Mouse (Mus musculus) kidney, embryonic 14.5 days (tissue): Measurements from ENCODE around the gene Mrpl19. TPM values are rescaled to one million over a fixed set of nuclear protein-coding genes. Genes with fewer than 3 reads are reported as not detected.

ENCODE experiments used
- ATAC-seq: fragments of 200-750 bp; cut with Nextera tagmentation; 2 replicates; pipeline ENCODE4 v1.8.0; 2017; ENCODE audit warnings: moderate number of reproducible peaks, mild to moderate bottlenecking, moderate TSS enrichment, moderate library complexity; ENCODE audit not compliant: low FRiP score, low TSS enrichment
- H3K27ac ChIP-seq: fragments of 300-500 bp; sonication (generic); 2 replicates; pipeline ENCODE4 v1.5.1; 2014; ENCODE audit warnings: low read depth, mild to moderate bottlenecking, low read length, moderate library complexity, mixed read lengths
- H3K27me3 ChIP-seq: fragments of 300-500 bp; sonication (generic); 2 replicates; pipeline ENCODE4 v1.6.1; 2014; ENCODE audit warnings: mild to moderate bottlenecking, low read length; ENCODE audit not compliant: control insufficient read depth, insufficient read depth
- H3K36me3 ChIP-seq: fragments of 300-500 bp; sonication (generic); 2 replicates; pipeline ENCODE4 v1.6.1; 2014; ENCODE audit warnings: low read length, mixed read lengths; ENCODE audit not compliant: control insufficient read depth, insufficient read depth
- H3K4me1 ChIP-seq: fragments of 300-500 bp; sonication (generic); 2 replicates; pipeline ENCODE4 v1.6.1; 2014; ENCODE audit warnings: low read length, mixed read lengths; ENCODE audit not compliant: control insufficient read depth, insufficient read depth
- H3K4me2 ChIP-seq: fragments of 300-500 bp; sonication (generic); replicated peaks from 2 replicates; pipeline ENCODE4 v1.6.1; 2014; ENCODE audit warnings: low read depth, mild to moderate bottlenecking, low read length
- H3K4me3 ChIP-seq: fragments of 300-500 bp; sonication (generic); 2 replicates; pipeline ENCODE4 v1.5.1; 2014; ENCODE audit warnings: mild to moderate bottlenecking, low read length
- H3K9ac ChIP-seq: fragments of 300-500 bp; sonication (generic); 2 replicates; pipeline ENCODE4 v1.6.1; 2014; ENCODE audit warnings: low read depth, mild to moderate bottlenecking, low read length, moderate library complexity
- H3K9me3 ChIP-seq: fragments of 300-500 bp; sonication (generic); 2 replicates; pipeline ENCODE4 v1.6.1; 2016; ENCODE audit warnings: low read length; ENCODE audit not compliant: control insufficient read depth
- WGBS: fragments of 180-500 bp; shearing (Covaris S2); extraction: QIAGEN DNeasy Blood & Tissue Kit; methylation state at CpG from one replicate; pipeline ENCODE4 v1.1.7; 2014; 5-methylcytosine and 5-hydroxymethylcytosine counted together
- polyA plus RNA-seq: library from polyadenylated mRNA; unstranded; fragments of >200 nt; fragmentation: Nextera tagmentation; extraction: Ambion mirVana; gene quantifications from 2 replicates; pipeline ENCODE4 v1.2.1, GENCODE M21; 2014

Gene Mrpl19
- polyA plus RNA-seq, 1 experiment from 2014 or later: 56.9 TPM

DNA sequence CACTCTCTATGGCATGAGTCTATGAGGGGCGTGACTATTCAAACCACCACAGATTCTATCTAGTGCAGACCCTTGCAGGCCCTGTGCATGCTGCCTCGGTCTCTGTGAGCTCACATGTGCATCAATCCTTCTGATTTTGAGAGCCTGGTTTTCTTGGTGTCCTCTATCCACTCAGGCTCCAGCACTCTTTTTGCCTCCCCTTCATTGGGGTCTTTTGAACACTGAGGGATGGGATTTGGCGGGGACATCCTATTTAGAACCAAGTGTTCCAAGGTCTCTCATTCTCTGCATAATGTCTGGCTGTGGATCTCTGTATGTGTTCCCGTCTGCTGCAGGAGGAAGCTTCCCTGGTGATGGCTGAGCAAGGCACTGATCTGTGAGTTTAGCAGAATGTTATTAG, 13.5 kb upstream of the Mrpl19 start:
- WGBS: 92% methylated on average over 4 of the region's 4 CpGs
- Histone ChIP-seq H3K27me3 (no peaks in the 10 kb centered on the region), H3K36me3 (no peaks in the 10 kb centered on the region), H3K4me1 (no peaks in the 10 kb centered on the region), H3K9ac (no peak overlapping the region), H3K4me2 (no peak overlapping the region), H3K9me3 (no peaks in the 10 kb centered on the region), H3K4me3 (no peak overlapping the region), H3K27ac (no peak overlapping the region)
- no peak for ATAC-seq

DNA sequence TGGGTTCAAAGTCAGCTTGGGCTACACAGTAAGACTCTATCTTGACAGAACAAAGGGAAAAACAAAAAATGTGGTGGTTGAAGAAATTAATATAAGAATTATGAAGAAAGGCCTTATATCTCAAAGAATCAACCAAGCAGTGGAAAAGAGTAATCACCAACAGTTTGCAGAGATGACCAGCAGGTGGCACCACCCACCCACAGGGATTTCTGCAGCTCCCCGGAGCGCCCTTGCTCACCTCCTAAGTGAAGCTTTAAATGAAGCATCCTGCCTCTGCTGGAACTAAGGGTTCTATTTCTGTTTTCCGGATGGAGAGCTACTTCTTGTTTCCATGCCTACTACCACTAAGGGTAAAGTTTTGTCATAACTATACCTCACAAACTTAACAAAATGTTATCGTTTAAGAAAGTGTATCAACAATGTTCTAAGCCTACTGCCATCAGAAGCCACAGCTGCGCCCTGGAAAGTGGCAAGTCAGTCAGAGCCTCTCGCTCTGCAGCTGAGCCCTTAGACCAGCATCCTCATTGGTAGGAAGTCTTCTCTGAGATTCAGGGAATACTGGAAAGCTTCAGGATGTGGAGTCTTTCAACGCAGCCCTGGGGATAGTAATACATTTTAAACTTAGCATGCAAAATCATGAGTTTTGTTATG, 10.3 kb upstream of the Mrpl19 start:
- WGBS: 42% methylated on average over 7 of the region's 7 CpGs
- peak; percentile 51; the same call in 1 of the 2 replicates for ATAC-seq
- H3K36me3 ChIP-seq: no peaks in the 10 kb centered on the region
- no peak overlapping the region for H3K4me3 ChIP-seq
- no peak overlapping the region for H3K27ac ChIP-seq
- no peaks in the 10 kb centered on the region for H3K4me1 ChIP-seq
- H3K27me3 ChIP-seq: no peaks in the 10 kb centered on the region
- H3K9me3 ChIP-seq: no peaks in the 10 kb centered on the region
- H3K9ac ChIP-seq: no peak overlapping the region
- no peak overlapping the region for H3K4me2 ChIP-seq

DNA sequence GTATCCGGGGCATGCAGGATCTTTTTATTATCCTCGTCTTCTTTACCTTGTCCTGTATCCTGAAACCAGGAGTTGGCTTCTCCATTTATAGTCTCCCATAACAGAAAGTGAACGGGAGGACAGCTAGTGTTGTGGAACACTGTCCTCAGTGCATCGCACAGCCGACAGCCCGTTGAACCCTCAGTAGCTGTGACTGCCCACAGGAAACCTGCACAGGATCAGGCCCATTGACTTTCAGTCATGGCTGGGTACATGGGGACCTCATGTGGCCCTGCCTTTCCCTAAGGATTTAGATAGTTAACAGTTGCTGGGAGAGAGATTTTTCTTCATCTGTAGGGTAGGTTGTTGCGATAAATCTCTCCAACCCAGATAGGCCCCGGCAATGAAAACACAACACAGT, 6.8 kb upstream of the Mrpl19 start:
- ATAC-seq: no peak
- H3K4me2 ChIP-seq: no peak overlapping the region
- H3K9ac ChIP-seq: no peak overlapping the region
- H3K27me3 ChIP-seq: no peaks in the 10 kb centered on the region
- 55% methylated on average over 8 of the region's 8 CpGs for WGBS
- no peaks in the 10 kb centered on the region for H3K9me3 ChIP-seq
- no peak overlapping the region for H3K4me3 ChIP-seq
- H3K27ac ChIP-seq: no peak overlapping the region
- no peaks in the 10 kb centered on the region for H3K36me3 ChIP-seq
- no peaks in the 10 kb centered on the region for H3K4me1 ChIP-seq

- no peak overlapping the region for H3K4me3 ChIP-seq
- no peaks in the 10 kb centered on the region for H3K4me1 ChIP-seq
- no peak overlapping the region for H3K4me2 ChIP-seq
- H3K9me3 ChIP-seq: no peaks in the 10 kb centered on the region
- H3K36me3 ChIP-seq: no peaks in the 10 kb centered on the region
- no peak overlapping the region for H3K27ac ChIP-seq
- H3K27me3 ChIP-seq: no peaks in the 10 kb centered on the region
- H3K9ac ChIP-seq: no peak overlapping the region
- ATAC-seq: no peak
- WGBS: 90% methylated on average over 7 of the region's 7 CpGs
Observed at GRCm38 (mm10) chr6:81971196-81971595, 5.4 kb upstream of the Mrpl19 start.

- Histone ChIP-seq H3K4me1 (no peaks in the 10 kb centered on the region; the same call in 1 of the 2 replicates), H3K4me3 (peak overlapping the region; percentile 80), H3K4me2 (peak overlapping the region; percentile 54), H3K27me3 (no peaks in the 10 kb centered on the region), H3K27ac (no peak overlapping the region), H3K9me3 (no peaks in the 10 kb centered on the region), H3K9ac (peak overlapping the region; percentile 71; the same call in 1 of the 2 replicates), H3K36me3 (peaks cover 26% of the 10 kb centered on the region)
- peak; percentile 70 for ATAC-seq
- whole genome bisulfite sequencing: 36% methylated on average over 2 of the region's 2 CpGs
Observed at GRCm38 (mm10) chr6:81966068-81966544, 348 bp upstream of the Mrpl19 start.

DNA sequence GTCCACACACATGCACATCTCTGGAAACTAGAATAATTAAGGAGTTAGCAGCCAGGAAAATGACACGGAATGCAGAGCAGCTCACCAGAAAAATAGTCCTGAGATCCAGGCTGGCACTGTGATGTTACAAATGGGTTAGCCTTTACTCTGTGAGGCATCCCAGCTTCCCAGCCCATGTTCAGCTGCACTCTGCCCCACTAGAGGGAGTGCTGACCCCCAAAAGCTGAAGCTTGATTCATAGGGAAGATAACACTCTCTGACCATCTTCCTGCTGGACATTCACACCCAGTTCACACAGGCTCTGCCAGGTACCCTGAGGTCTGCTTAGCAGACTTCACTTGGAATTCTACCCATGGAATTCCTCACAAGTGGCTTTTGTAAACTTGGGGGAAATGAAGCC, 5.5 kb downstream of the Mrpl19 start:
- H3K9me3 ChIP-seq: no peaks in the 10 kb centered on the region
- H3K9ac ChIP-seq: no peak overlapping the region
- no peak overlapping the region for H3K27ac ChIP-seq
- WGBS: 83% methylated on average over 1 of the region's 1 CpGs
- H3K4me2 ChIP-seq: no peak overlapping the region
- ATAC-seq: 0 out of 2 replicates have a peak, but pooled peaks have one; percentile 17
- H3K4me1 ChIP-seq: no peaks in the 10 kb centered on the region; the same call in 1 of the 2 replicates
- H3K27me3 ChIP-seq: no peaks in the 10 kb centered on the region
- H3K36me3 ChIP-seq: peaks cover 76% of the 10 kb centered on the region
- H3K4me3 ChIP-seq: no peak overlapping the region

DNA sequence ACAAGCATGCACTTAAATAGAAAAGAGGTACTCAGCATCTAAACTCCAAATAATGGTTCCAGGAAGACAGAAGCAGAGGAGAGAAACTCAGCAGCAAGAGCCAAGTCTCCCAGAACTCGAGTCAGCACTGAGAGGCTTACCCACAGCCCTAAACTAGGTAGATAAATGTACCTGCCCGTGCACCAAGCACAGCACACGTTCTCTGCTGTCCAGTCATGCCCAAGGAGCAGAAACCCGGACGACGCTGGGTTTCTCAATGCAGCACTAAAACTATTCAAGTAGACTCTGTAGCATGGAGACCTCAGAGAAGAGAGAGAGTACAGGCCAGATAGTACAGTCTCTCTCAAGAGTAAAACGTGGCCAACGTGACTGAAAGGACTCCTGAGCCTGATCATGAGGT, 5.9 kb downstream of the Mrpl19 start:
- Histone ChIP-seq H3K4me1 (no peaks in the 10 kb centered on the region; the same call in 1 of the 2 replicates), H3K9me3 (no peaks in the 10 kb centered on the region), H3K36me3 (peaks cover 78% of the 10 kb centered on the region), H3K4me3 (no peak overlapping the region), H3K27ac (no peak overlapping the region), H3K4me2 (no peak overlapping the region), H3K27me3 (no peaks in the 10 kb centered on the region), H3K9ac (no peak overlapping the region)
- ATAC-seq: no peak
- 96% methylated on average over 8 of the region's 8 CpGs for WGBS

DNA sequence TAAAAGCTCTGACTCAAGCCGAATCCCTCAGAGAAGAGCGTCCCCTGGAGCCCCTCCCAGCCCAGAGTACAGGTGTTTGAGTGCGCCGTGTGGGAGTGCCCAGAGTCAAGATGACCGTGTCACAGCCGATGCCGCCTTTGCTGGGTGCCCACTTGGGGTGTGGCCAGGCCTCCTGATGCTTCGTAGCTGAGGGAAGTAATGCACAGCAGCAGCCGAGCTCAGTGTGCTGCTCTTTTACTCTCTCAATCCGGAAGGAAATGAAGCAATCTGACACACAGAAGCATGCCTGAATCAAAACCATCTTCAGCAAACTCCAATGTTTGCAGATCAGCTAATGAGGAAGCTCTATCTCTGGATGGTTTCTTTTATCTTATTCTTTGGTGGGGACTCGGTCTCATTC, 7.8 kb downstream of the Mrpl19 start:
- 86% methylated on average over 11 of the region's 11 CpGs for WGBS
- Histone ChIP-seq H3K36me3 (peaks cover 73% of the 10 kb centered on the region), H3K9ac (no peak overlapping the region), H3K4me2 (no peak overlapping the region), H3K27ac (no peak overlapping the region), H3K4me1 (no peaks in the 10 kb centered on the region), H3K27me3 (no peaks in the 10 kb centered on the region), H3K4me3 (no peak overlapping the region), H3K9me3 (no peaks in the 10 kb centered on the region)
- no peak for ATAC-seq

DNA sequence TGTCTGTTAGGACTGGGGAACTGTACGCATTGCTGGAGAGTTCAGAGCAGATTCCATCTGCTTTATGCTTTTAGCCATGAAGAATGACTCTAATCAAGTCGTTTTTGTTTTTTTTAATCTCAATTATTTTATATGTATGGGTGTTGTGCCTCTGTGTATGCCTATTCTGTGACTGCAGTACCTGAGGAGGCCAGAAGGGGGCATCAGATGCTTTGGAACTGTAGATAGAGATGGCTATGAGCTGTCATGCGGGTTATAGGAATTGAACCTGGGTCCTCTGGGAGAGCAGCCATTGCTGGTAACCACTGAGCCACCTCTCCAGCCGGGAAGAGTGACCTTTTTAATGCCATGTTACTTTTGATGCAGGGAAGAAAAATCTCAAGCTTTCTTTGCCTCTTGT, 9.4 kb downstream of the Mrpl19 start:
- Histone ChIP-seq H3K27me3 (no peaks in the 10 kb centered on the region), H3K27ac (no peak overlapping the region), H3K4me1 (no peaks in the 10 kb centered on the region), H3K9ac (no peak overlapping the region), H3K9me3 (no peaks in the 10 kb centered on the region), H3K4me2 (no peak overlapping the region), H3K36me3 (peaks cover 74% of the 10 kb centered on the region), H3K4me3 (no peak overlapping the region)
- WGBS: 90% methylated on average over 4 of the region's 4 CpGs
- no peak for ATAC-seq
